Mouse (Mus musculus) CD4-positive, CD25-positive, alpha-beta regulatory T cell, adult 4 months (primary cell): ENCODE measurements around the gene A4galt. TPM values are rescaled to one million over a fixed set of nuclear protein-coding genes. Genes with fewer than 3 reads are reported as not detected.

Source experiments
- ATAC-seq: one replicate; pipeline ENCODE4 v1.8.0; 2017
- polyA plus RNA-seq, 2 experiments: library from polyadenylated mRNA; unstranded; fragments of 100-300 nt; shearing (Covaris generic); gene quantifications; one replicate each; pipeline ENCODE4 v1.2.1; 2017

Gene A4galt
- polyA plus RNA-seq, 2 experiments from 2014 or later: not detected

DNA sequence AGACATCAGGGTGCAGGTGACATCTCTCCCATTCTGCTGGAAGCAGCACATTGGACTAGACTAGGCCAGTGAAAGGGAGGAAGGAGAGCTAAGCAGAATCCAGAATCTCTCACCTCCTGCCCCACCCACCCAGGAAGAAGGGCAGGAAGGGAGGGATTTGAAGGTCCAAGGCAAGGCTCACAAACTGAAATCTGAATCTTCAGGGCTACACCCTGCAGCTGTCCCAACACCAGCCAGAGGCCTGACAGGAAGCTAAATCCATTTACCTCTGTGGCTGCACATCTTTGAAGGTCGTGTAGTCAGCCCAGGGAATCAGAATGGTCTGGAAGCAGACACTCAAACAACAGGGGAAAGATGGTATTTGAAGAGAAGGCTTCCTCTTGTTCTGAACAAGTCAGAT is 13.7 kb upstream of the A4galt start:
- ATAC-seq: no peak

- no peak for ATAC-seq
Measured at GRCm38 (mm10) chr15:83263405-83263804, 11.8 kb upstream of the A4galt start.

- ATAC-seq: no peak
Measured at GRCm38 (mm10) chr15:83257906-83258305, 6.3 kb upstream of the A4galt start.

- ATAC-seq: no peak
Measured at GRCm38 (mm10) chr15:83256491-83256890, 4.9 kb upstream of the A4galt start.

- ATAC-seq: no peak
Measured at GRCm38 (mm10) chr15:83255944-83256343, 4.4 kb upstream of the A4galt start.

DNA sequence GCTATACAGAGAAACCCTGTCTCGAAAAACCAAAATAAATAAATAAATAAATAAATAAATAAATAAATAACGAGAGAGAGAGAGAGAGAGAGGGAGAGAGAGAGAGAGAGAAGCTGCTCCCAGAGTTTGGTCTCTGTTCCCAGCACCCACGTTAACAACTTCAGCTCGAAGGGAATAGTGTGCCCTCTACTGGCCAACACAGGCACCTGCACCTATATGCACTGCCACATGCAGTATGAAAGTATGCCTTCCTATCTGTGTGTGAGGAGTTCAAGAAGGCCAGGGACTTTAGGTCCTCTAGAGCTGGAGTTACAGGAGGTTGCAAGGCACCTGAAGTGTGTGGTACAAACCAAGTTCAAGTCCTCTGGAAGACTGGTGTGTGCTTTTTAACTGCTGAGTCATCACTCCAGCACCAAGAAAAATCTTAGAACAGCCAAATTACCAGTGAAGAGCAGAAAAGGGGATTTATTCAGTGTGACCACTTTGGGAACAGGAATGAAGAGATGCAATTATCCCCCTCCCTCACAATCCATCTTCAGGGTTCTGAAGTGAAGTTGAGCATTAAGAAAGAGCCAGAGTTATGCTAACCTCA is 3.7 kb upstream of the A4galt start:
- no peak for ATAC-seq

DNA sequence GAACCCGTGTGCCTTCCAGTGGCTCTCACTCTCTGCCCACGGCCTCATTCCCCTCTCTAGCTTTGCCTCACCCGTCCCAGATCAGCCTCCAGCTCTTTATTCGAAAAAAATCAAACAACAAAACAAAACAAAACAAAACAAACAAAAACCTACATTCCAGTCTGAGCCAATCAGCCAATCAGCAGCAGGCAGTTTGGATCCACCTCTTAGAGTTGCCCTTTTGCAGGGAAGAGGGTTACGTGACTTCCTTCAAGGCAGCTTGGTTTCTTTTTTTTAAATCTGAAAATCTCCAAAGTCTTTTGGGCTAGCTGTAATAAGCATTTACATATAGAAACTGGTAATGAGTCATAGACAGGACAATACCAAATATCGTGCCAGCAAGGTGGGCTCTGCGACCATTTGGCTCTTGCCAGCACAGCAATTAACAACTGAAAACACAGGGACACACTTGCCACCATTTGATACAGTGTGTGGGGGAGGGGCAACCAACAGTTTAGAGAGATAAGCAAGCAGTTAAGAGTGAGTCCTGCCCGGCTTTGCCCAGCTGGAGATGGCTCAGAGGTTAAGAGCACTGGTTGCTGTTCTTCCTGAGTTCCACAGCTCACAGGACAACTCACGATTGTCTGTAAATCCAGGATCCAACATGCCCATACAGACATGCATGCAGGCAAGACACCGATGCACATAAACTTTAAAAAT is 2.9 kb upstream of the A4galt start:
- ATAC-seq: no peak

DNA sequence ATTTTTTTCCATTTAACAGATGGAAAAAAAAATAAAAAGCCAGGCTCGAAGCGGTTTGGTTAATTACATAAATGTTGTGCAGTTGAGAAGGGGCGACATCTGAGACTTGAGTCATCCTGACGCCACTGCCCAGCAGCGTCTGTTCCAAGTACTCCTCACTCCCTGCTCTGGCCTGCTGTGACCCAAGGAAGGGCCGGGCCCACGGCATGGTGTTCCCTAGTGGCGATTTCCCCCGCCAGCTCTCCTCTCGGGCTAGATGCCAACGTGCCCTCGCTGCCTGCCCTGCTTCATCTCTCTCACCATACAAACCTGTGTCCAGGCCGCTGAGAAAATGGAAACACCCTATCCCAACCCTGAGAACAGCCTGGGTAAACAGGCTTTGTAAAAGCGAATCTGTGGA is 486 bp upstream of the A4galt start:
- ATAC-seq: no peak

DNA sequence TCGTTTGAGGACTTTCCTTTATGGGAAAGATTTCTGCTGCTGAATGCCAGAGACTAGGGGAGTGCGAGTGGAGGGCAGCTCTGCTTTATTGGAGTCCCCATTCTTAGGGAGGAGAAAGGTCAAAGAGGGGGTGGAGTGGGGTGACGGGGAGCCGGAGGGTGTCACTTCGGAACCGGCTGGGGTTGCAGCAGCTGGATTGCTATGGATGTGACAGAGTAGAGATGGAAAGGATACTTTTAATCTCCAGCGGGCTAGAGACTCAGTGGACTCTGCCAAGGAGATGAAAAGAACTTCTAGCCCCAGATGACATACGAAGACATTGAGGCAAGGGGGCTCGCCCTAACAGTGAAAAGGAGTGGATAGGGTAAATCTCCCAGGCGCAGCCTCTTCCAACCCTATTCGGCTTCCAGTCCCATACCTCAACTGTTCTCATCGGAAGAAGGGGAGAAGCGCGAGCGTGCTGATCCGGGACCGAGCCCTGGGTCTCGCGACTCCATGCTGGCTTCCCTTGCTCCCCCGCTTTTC is 861 bp downstream of the A4galt start:
- ATAC-seq: no peak

DNA sequence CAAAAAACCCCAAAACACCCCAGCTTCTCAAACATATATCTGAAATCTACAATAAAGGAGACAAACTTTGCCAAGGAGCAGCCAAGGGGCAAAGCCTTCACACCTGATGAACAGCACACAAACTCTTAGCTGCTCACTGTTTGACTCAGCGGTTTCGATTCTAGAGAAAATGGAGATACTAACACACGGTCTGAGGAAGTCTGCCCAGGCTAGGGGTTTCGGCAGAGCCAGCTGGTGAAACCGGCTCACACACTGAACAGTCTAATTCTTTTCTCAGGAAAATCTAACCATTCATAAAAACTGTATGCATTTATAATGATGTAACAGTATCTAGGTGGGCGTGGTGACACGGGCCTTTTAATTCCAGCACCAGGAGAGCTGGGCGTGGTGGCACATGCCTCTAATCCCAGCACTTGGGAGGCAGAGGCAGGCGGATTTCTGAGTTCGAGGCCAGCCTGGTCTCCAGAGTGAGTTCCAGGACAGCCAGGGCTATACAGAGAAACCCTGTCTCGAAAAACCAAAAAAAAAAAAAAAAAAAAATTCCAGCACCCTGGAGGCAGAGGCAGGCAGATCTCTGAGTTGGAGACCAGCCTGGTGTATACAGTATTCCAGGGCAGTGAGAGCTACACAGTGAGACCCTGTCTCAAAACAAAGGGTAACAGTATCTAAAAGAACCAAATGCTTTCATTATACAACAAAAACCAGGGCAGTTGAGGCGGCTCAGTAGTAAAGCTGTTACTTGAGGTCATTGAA is 1.9 kb downstream of the A4galt start:
- no peak for ATAC-seq

DNA sequence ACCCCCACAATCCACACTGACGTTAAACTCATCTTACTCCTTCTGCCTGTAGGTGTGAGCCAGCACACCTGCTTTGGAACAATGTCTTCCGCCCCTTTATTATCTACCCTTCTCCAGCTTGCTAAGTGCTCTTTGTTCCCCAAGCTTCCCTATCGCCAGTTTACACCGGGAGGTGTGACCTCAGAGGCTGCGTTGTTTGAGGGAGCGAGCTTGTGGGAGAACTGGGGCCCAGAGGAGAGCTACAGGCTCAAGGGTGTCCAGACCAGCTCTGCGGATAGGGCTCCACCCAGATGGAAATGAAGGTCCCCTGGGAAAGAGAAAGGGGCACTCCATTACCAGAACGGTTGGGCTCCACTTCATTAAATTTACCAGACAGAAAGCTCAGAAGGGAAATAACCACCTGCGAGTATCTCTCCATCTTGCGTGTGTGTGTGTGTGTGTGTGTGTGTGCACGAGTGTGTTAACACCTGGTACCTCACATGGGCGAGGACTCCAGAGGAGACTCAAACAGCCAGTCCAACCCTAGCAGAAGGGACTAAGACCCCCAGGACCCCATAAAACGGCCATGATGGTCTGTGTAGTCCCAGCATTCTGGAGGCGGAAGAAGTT is 3.2 kb downstream of the A4galt start:
- ATAC-seq: no peak

DNA sequence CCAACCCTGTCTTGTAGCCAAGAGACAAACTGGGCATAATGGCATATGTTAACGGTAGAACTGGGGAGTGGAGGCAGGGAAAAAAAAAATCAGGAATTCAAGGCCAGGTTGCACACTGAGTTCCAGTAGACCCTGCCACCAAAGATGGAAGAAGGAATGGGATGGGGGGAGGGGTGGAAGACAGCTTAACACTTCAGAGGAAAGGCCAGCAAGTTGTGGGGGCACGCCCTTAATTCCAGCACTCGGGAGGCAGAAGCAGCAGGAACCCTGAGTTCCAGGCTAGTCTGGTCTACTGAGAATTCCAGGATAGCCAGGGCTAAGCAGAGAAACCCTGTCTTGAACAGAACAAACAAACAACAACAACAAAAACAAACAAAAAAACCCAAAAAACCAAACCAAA is 7.2 kb downstream of the A4galt start:
- no peak for ATAC-seq

DNA sequence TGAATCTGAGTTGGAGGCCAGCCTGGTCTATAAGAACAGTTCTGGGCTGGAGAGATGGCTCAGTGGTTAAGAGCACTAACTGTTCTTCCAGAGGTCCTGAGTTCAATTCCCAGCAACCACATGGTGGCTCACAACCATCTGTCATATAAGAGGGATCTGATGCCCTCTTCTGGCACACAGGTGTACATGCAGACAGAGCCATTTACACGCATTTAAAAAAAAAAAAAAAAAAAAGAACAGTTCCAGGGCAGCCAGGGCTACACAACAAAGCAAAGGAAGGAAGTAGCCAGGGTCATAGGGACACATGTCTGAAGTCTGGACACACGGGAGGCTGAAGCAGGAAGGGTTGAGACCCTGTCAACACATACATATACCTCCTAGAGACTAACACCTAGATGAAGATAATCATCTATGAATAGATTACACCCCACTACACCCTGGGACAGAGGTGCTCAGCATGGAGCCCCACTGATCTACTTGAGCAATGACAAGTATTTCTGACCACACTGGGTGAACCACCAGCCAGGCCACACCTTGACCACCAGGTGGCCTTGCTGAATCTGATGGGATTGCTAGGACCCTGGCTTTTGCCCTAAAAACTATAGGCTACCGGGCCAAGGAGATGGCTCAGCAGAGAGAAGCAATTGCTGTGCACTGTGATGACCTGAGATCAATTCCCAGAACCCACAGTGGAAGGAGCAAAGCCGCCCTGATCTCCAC is 9.5 kb downstream of the A4galt start:
- ATAC-seq: no peak

DNA sequence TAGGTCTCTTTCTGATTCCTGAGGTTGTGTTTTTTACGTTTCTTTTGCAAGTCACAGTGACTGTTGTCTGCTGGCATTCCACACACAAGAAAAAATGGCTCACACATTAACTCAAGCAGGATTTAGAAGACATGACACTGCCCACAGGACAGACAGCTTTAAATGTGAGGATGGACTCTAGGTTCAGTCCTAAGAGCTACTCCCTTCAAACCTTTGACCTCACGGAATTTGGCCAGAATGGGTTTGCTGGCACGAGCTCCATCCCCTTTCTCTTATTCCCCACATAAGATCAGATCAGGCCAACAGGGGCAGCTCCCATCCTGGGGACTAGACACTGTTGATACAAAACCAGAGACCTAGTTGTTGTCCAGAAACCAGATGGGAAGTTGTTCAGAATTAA is 10.1 kb downstream of the A4galt start:
- ATAC-seq: no peak

- ATAC-seq: no peak
Measured at GRCm38 (mm10) chr15:83237460-83238243, 13.9 kb downstream of the A4galt start.

DNA sequence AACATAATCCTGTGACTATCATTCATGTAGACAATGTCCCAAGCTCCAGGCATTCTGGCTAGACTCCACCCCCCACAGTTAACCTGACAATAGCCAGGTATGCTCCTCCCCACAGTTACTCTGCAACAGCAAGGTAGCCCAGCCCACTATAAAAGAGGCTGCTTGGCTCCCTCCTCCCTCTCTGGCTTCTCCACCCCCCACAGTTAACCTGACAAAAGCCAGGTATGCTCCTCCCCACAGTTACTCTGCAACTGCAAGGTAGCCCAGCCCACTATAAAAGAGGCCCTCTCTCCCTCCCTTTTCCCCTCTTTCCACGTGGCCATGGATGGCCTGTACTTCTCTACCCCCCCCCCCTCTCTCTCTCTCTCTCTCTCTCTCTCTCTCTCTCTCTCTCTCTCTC is 14.8 kb downstream of the A4galt start:
- no peak for ATAC-seq

DNA sequence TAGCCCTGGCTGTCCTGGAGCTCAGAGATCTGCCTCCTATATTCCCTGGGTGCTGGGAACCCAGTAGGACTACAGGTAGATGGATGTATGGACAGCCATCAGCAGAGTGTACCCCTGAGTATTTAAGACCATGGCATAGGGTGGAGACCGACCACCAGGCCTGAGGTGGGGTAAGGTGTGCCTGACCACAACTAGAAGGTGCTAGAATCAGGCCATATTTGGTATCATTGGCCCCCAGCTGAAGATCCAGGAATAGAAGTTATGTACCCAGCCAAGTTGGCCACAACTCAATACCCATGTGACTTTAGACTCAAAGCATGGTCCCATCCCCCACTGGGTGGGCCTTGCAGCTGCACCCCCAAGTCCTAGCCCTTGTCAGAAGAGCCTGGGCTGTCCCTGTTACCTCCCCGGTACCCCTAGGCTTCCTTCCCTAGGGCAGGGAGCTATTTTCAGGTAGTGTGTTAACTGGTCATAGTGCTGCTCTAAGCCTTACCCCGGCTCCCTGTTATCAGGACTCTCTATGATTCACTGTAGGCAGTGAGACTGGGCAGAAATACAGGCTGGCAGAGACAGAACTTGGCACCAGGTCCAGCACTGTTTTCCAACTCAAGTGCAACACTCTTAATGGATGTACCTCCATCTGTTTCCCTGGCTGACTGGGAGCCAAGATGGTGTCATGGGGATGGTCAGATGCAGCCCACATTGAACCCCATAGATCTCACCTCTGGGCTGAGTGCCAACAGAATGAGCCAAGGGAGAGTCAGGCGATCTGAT is 18.2 kb downstream of the A4galt start:
- no peak for ATAC-seq

GRCm38 (mm10) chr15:83227559-83227958 is 24.0 kb downstream of the A4galt start:
- ATAC-seq: no peak

- no peak for ATAC-seq
Measured at GRCm38 (mm10) chr15:83226871-83227270, 24.7 kb downstream of the A4galt start.

DNA sequence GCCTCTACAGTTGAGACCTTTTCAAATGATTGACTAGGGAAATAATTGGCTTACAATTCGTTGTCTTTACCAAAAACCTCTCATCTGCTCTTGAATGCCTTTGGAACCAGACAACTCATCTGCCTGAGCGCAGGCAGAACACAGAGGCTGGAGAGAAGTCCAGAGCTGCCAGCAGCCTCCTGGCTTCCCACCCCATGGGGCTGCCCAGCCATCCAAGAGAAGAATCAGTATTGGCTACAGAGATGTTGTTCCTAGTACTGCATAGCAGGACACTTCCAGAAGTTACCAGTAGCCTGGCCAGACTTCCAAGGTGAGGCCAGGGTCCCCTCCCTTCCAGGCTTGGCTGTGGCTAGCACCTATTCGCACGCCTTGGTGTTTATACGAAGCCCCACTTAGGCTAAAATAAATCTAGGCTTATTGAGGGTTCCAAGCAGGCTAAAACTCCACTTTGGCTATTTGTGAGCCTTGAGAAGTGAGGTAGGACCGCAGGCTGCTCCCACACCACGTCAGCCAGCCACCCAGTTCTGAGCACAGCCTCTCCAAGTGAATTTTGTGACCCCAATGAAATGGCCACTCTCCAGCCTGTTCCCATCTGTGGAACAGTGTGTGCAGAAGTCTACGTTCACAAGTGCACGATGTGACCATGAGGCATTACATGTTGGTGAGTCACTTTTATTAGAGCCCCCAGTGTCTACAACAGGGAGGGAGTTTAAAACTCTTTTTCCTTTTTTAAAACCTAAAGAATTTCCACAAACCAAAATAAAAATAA is 25.3 kb downstream of the A4galt start:
- no peak for ATAC-seq
